In genomic region chr1:23821615-23822014, GRCm38 (mm10) we compare ENCODE assay signal across 33 mouse cellular contexts.
DNase-seq lines count a peak whose midpoint lies in the region; ATAC-seq lines count a peak whose summit lies in the region.
"Had no signal": no experiment of that assay in that cellular context is flagged by ENCODE, and none has a peak within 500 bp of the region (broad histone marks: within the 10 kb centered on the region; RNA-seq: fewer than 3 reads in every experiment).

No protein-coding gene starts in this region.

- DNase-seq in cerebellum, adult 11 months: peak; percentile 58
- DNase-seq in cerebellum, adult 8-10 months: peak; percentile 57
- DNase-seq in cerebellum, postnatal 25 days: peak; percentile 70 to 79
- DNase-seq in liver, embryonic 11.5 days (ENCODE audit: low spot score): no peak
- no peak for DNase-seq in neural tube, embryonic 10.5 days (ENCODE audit: extremely low spot score, low spot score)
- DNase-seq: adrenal gland, postnatal 36 days; embryo, embryonic 11 days; forebrain, postnatal 0 days; gastrocnemius, postnatal 14 days; heart, adult 11 months; kidney, adult 18-20 months; kidney, postnatal 25 days; liver, postnatal 0 days; right cerebral cortex, postnatal 14 days; thymus, postnatal 14 days had no signal

- H3K4me2 ChIP-seq in midbrain, embryonic 16.5 days (ENCODE audit: low read length): no peak overlapping the region
- H3K4me2 ChIP-seq in midbrain, embryonic 15.5 days: no peak overlapping the region
- H3K4me2 ChIP-seq in liver, embryonic 11.5 days: no peak overlapping the region
- H3K4me2 ChIP-seq: embryonic facial prominence, embryonic 13.5 days; heart, embryonic 15.5 days; kidney, embryonic 15.5 days; limb, embryonic 13.5 days; liver, embryonic 12.5 days; midbrain, embryonic 13.5 days; neural tube, embryonic 13.5 days; stomach, embryonic 15.5 days had no signal

- H3K27me3 ChIP-seq in midbrain, embryonic 16.5 days (ENCODE audit: control insufficient read depth, insufficient read depth, low read depth, low read length): no peaks in the 10 kb centered on the region
- no peaks in the 10 kb centered on the region for H3K27me3 ChIP-seq in midbrain, embryonic 15.5 days (replicated peaks)
- H3K27me3 ChIP-seq in liver, embryonic 11.5 days (replicated peaks; ENCODE audit: control insufficient read depth, insufficient read depth, low read length): no peaks in the 10 kb centered on the region
- H3K27me3 ChIP-seq: embryonic facial prominence, embryonic 13.5 days; heart, embryonic 15.5 days; kidney, embryonic 15.5 days; limb, embryonic 13.5 days; liver, embryonic 12.5 days; midbrain, embryonic 13.5 days; neural tube, embryonic 13.5 days; stomach, embryonic 15.5 days had no signal

- H3K4me1 ChIP-seq in midbrain, embryonic 16.5 days (ENCODE audit: control insufficient read depth, insufficient read depth, low read length): peaks cover 3% of the 10 kb centered on the region
- H3K4me1 ChIP-seq in midbrain, embryonic 15.5 days: no peaks in the 10 kb centered on the region
- no peaks in the 10 kb centered on the region for H3K4me1 ChIP-seq in liver, embryonic 11.5 days (replicated peaks; ENCODE audit: control insufficient read depth, insufficient read depth, low read length)
- H3K4me1 ChIP-seq: embryonic facial prominence, embryonic 13.5 days; heart, embryonic 10.5 days; heart, embryonic 15.5 days; kidney, embryonic 15.5 days; limb, embryonic 13.5 days; liver, embryonic 12.5 days; midbrain, embryonic 13.5 days; neural tube, embryonic 13.5 days; stomach, embryonic 15.5 days had no signal

- H3K36me3 ChIP-seq in midbrain, embryonic 16.5 days (ENCODE audit: control insufficient read depth, insufficient read depth, low read length): no peaks in the 10 kb centered on the region
- H3K36me3 ChIP-seq in midbrain, embryonic 15.5 days (replicated peaks): no peaks in the 10 kb centered on the region
- no peaks in the 10 kb centered on the region for H3K36me3 ChIP-seq in liver, embryonic 11.5 days (ENCODE audit: control insufficient read depth, insufficient read depth, low read length)
- H3K36me3 ChIP-seq: embryonic facial prominence, embryonic 13.5 days; heart, embryonic 10.5 days; heart, embryonic 15.5 days; kidney, embryonic 15.5 days; limb, embryonic 13.5 days; liver, embryonic 12.5 days; midbrain, embryonic 13.5 days; neural tube, embryonic 13.5 days; stomach, embryonic 15.5 days had no signal

- H3K9me3 ChIP-seq in midbrain, embryonic 16.5 days (replicated peaks; ENCODE audit: control insufficient read depth, low read length, poor library complexity, severe bottlenecking): no peaks in the 10 kb centered on the region
- no peaks in the 10 kb centered on the region for H3K9me3 ChIP-seq in midbrain, embryonic 15.5 days
- H3K9me3 ChIP-seq in liver, embryonic 11.5 days (ENCODE audit: control insufficient read depth, low read length): no peaks in the 10 kb centered on the region
- H3K9me3 ChIP-seq: embryonic facial prominence, embryonic 13.5 days; heart, embryonic 10.5 days; heart, embryonic 15.5 days; kidney, embryonic 15.5 days; limb, embryonic 13.5 days; liver, embryonic 12.5 days; midbrain, embryonic 13.5 days; neural tube, embryonic 13.5 days; stomach, embryonic 15.5 days had no signal

- no peak overlapping the region for H3K27ac ChIP-seq in midbrain, embryonic 16.5 days (ENCODE audit: low read length)
- H3K27ac ChIP-seq in midbrain, embryonic 15.5 days: no peak overlapping the region
- no peak overlapping the region for H3K27ac ChIP-seq in liver, embryonic 11.5 days (ENCODE audit: low read depth, low read length)
- H3K27ac ChIP-seq: embryonic facial prominence, embryonic 13.5 days; heart, embryonic 10.5 days; heart, embryonic 15.5 days; kidney, embryonic 15.5 days; layer of hippocampus, adult 2 months; left cerebral cortex, adult 2 months; limb, embryonic 13.5 days; liver, embryonic 12.5 days; macrophage; midbrain, embryonic 13.5 days; neural tube, embryonic 13.5 days; stomach, embryonic 15.5 days had no signal

- H3K9ac ChIP-seq in midbrain, embryonic 16.5 days (ENCODE audit: low read depth, low read length): no peak overlapping the region
- no peak overlapping the region for H3K9ac ChIP-seq in midbrain, embryonic 15.5 days
- no peak overlapping the region for H3K9ac ChIP-seq in liver, embryonic 11.5 days (ENCODE audit: low read depth, low read length)
- H3K9ac ChIP-seq: embryonic facial prominence, embryonic 13.5 days; forebrain, postnatal 0 days; heart, embryonic 15.5 days; kidney, embryonic 15.5 days; limb, embryonic 13.5 days; liver, embryonic 12.5 days; liver, postnatal 0 days; midbrain, embryonic 13.5 days; neural tube, embryonic 13.5 days; stomach, embryonic 15.5 days had no signal

- 0 out of 2 replicates have a peak, but pooled peaks have one; percentile 51 for ATAC-seq in midbrain, embryonic 16.5 days
- no peak for ATAC-seq in midbrain, embryonic 15.5 days (replicated peaks)
- no peak for ATAC-seq in liver, embryonic 11.5 days (replicated peaks; ENCODE audit: low FRiP score)
- ATAC-seq: CD4-positive, CD25-positive, alpha-beta regulatory T cell, adult 4 months; forebrain, postnatal 0 days; hindbrain, embryonic 16.5 days; liver, embryonic 12.5 days; liver, postnatal 0 days; midbrain, embryonic 13.5 days had no signal

- H3K4me3 ChIP-seq in midbrain, embryonic 16.5 days (ENCODE audit: low read depth, low read length): no peak overlapping the region
- H3K4me3 ChIP-seq in midbrain, embryonic 15.5 days: no peak overlapping the region
- H3K4me3 ChIP-seq in liver, embryonic 11.5 days (ENCODE audit: low read depth, low read length): no peak overlapping the region
- H3K4me3 ChIP-seq: embryonic facial prominence, embryonic 13.5 days; erythroblast, embryonic 14.5 days; heart, embryonic 10.5 days; heart, embryonic 15.5 days; kidney, embryonic 15.5 days; layer of hippocampus, adult 2 months; left cerebral cortex, adult 2 months; limb, embryonic 13.5 days; liver, embryonic 12.5 days; midbrain, embryonic 13.5 days; myocyte; neural tube, embryonic 13.5 days; stomach, embryonic 15.5 days had no signal

- 64% methylated on average over 5 of the region's 5 CpGs for WGBS in midbrain, embryonic 16.5 days
- 68% methylated on average over 5 of the region's 5 CpGs for WGBS in midbrain, embryonic 15.5 days
- WGBS in liver, embryonic 11.5 days: 79% methylated on average over 5 of the region's 5 CpGs

Comparison
In these comparisons a context has a peak if more than half of its experiments do, and no peak if none do; other contexts are left out.
1. DNase-seq: peak in cerebellum, adult 11 months (single experiment), cerebellum, adult 8-10 months (single experiment) and cerebellum, postnatal 25 days (2 of 2); none in liver, embryonic 11.5 days (single experiment) and neural tube, embryonic 10.5 days (single experiment).